Mouse (Mus musculus): ENCODE data around the gene Zscan12. TPM values are rescaled to one million over a fixed set of nuclear protein-coding genes. Genes with fewer than 3 reads are reported as not detected.
"Not testable (repeated sequence)": the region's sequence is repeated elsewhere in the genome, so short reads cannot be mapped to it uniquely, and the experiment has no call there.

The Zscan12 gene
- polyA plus RNA-seq, 1 experiment from 2014 or later, result 20.7 TPM

DNA sequence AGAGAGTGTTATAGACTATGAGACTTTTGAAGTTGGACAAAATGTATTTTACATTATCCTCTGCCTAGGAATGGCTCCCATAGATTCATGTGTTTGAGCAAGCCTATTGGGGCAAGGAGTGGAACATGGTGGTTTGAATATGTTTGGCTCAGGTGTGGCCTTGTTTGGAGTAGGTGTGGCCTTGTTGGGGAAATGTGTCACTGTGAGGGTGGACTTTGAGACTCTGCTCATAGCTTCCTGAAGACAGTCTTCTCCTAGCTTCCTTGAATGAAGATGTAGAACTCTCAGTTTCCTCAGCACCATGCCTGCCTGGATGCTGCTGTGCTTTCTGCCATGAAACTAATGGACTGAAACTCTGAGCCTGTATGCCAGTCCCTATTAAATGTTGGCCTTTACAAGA, 12.0 kb upstream of the Zscan12 start:
- Histone ChIP-seq H3K36me3 (no peaks in the 10 kb centered on the region), H3K9me3 (no peaks in the 10 kb centered on the region), H3K9ac (replicated peaks) (no peak overlapping the region), H3K27ac (replicated peaks) (no peak overlapping the region), H3K4me2 (replicated peaks) (no peak overlapping the region), H3K27me3 (no peaks in the 10 kb centered on the region), H3K4me3 (no peak overlapping the region), H3K4me1 (no peaks in the 10 kb centered on the region)
- no peak for ATAC-seq (ENCODE audit: low FRiP score, low read depth)

DNA sequence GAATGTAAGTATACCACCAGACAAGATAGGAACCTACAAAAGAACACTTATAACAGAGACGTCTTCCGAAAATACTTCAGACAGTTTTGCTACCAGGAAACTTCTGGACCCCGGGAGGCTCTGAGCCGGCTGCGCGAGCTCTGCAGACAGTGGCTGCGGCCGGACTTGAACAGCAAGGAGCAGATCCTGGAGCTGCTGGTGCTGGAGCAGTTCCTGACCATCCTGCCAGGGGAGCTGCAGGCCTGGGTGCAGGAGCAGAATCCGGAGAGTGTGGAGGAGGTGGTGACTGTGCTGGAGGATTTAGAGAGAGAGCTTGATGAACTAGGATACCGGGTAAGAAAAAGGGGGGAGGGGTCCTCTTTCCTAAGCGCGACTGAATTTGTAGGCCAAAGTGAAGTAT, 1.1 kb downstream of the Zscan12 start:
- Histone ChIP-seq H3K4me2 (replicated peaks) (peak overlapping the region; percentile 68), H3K4me3 (peak overlapping the region; percentile 78), H3K9me3 (no peaks in the 10 kb centered on the region), H3K27me3 (no peaks in the 10 kb centered on the region), H3K4me1 (peaks cover 22% of the 10 kb centered on the region), H3K9ac (replicated peaks) (peak overlapping the region; percentile 86; the same call in 1 of the 2 replicates), H3K36me3 (peaks cover 16% of the 10 kb centered on the region), H3K27ac (replicated peaks) (no peak overlapping the region)
- 61% methylated on average over 12 of the region's 12 CpGs for WGBS
- ATAC-seq (ENCODE audit: low FRiP score, low read depth), result no peak

GRCm38 (mm10) chr13:21366635-21367034, 4.0 kb downstream of the Zscan12 start:
- no peak overlapping the region for H3K27ac ChIP-seq (replicated peaks)
- 77% methylated on average over 6 of the region's 6 CpGs for WGBS
- no peak overlapping the region for H3K4me3 ChIP-seq
- peaks cover 45% of the 10 kb centered on the region for H3K36me3 ChIP-seq
- H3K9ac ChIP-seq (replicated peaks), result no peak overlapping the region
- H3K9me3 ChIP-seq, result no peaks in the 10 kb centered on the region
- H3K4me1 ChIP-seq, result peaks cover 22% of the 10 kb centered on the region
- H3K27me3 ChIP-seq, result no peaks in the 10 kb centered on the region
- no peak overlapping the region for H3K4me2 ChIP-seq (replicated peaks)
- ATAC-seq (ENCODE audit: low FRiP score, low read depth), result no peak

GRCm38 (mm10) chr13:21372700-21373099, 10.1 kb downstream of the Zscan12 start:
- Histone ChIP-seq H3K4me1 (no peaks in the 10 kb centered on the region), H3K9me3 (no peaks in the 10 kb centered on the region), H3K9ac (replicated peaks) (no peak overlapping the region), H3K27ac (replicated peaks) (no peak overlapping the region), H3K4me2 (replicated peaks) (no peak overlapping the region), H3K27me3 (no peaks in the 10 kb centered on the region), H3K36me3 (peaks cover 44% of the 10 kb centered on the region), H3K4me3 (no peak overlapping the region)
- 90% methylated on average over 2 of the region's 2 CpGs for WGBS
- ATAC-seq (ENCODE audit: low FRiP score, low read depth), result no peak

GRCm38 (mm10) chr13:21377773-21378172, 15.2 kb downstream of the Zscan12 start:
- H3K27me3 ChIP-seq, result no peaks in the 10 kb centered on the region
- no peak overlapping the region for H3K4me2 ChIP-seq (replicated peaks)
- peaks cover 3% of the 10 kb centered on the region; the same call in 1 of the 2 replicates for H3K36me3 ChIP-seq
- no peaks in the 10 kb centered on the region for H3K4me1 ChIP-seq
- H3K9me3 ChIP-seq, result no peaks in the 10 kb centered on the region
- 81% methylated on average over 2 of the region's 2 CpGs for WGBS
- H3K9ac ChIP-seq (replicated peaks), result no peak overlapping the region
- no peak overlapping the region for H3K4me3 ChIP-seq
- no peak overlapping the region for H3K27ac ChIP-seq (replicated peaks)
- no peak for ATAC-seq (ENCODE audit: low FRiP score, low read depth)

DNA sequence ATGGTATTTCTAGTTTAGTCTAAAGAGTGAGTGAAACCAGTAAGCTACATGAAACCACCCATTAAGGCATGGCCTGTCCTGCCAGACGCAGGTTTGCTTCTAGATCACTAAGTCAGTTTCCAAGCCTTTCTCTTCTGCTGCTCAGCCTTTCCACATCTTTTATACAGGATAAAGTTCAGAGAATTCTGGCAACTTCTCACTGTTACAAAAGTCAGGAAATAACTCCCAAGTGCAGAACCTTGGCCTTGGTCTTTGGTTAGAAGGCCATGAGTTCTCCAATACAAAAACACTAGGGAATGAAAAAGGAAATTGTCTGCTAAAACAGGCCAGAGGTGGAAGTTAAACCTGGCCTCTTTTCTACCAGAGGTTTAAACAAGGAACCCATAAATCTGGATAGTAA, 32.6 kb downstream of the Zscan12 start:
- Histone ChIP-seq H3K27me3 (no peaks in the 10 kb centered on the region), H3K4me2 (replicated peaks) (no peak overlapping the region), H3K9me3 (no peaks in the 10 kb centered on the region), H3K27ac (replicated peaks) (no peak overlapping the region), H3K4me3 (no peak overlapping the region), H3K36me3 (peaks cover 80% of the 10 kb centered on the region), H3K4me1 (no peaks in the 10 kb centered on the region; the same call in 1 of the 2 replicates), H3K9ac (replicated peaks) (no peak overlapping the region)
- ATAC-seq (ENCODE audit: low FRiP score, low read depth), result no peak
- WGBS, result 89% methylated on average over 1 of the region's 1 CpGs

DNA sequence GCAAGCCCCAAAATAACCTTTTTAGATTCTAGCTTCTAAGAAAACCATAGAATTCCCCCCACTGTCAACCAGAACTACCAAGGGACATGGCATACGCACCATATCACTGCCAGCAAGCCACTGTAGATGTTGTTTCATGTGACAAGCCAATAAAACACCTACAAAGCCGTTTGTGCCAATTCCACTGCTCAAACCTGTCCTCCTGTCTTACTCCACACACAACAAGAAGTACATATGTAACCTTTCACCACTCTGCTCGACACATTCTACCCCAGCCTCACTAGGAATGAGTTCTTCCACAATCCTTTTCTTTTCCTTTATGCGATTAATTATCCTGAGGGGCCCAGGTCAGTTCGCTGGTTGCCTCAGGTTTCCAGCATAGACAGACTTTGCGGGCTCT, 33.0 kb downstream of the Zscan12 start:
- Histone ChIP-seq H3K27ac (replicated peaks) (no peak overlapping the region), H3K36me3 (peaks cover 78% of the 10 kb centered on the region), H3K27me3 (no peaks in the 10 kb centered on the region), H3K9ac (replicated peaks) (no peak overlapping the region), H3K4me3 (no peak overlapping the region), H3K4me2 (replicated peaks) (no peak overlapping the region), H3K9me3 (no peaks in the 10 kb centered on the region), H3K4me1 (no peaks in the 10 kb centered on the region; the same call in 1 of the 2 replicates)
- no peak for ATAC-seq (ENCODE audit: low FRiP score, low read depth)
- 95% methylated on average over 6 of the region's 6 CpGs for WGBS

- not testable (repeated sequence) for H3K9me3 ChIP-seq; H3K4me2 ChIP-seq (replicated peaks); H3K4me1 ChIP-seq; H3K4me3 ChIP-seq; H3K9ac ChIP-seq (replicated peaks); H3K27me3 ChIP-seq; H3K27ac ChIP-seq (replicated peaks)
- H3K36me3 ChIP-seq, result peaks cover 74% of the 10 kb centered on the region
- WGBS, result 84% methylated on average over 16 of the region's 18 CpGs
- ATAC-seq (ENCODE audit: low FRiP score, low read depth), result 0 out of 2 replicates have a peak, but pooled peaks have one; percentile 44
Measured at GRCm38 (mm10) chr13:21396048-21396447, 33.4 kb downstream of the Zscan12 start.

DNA sequence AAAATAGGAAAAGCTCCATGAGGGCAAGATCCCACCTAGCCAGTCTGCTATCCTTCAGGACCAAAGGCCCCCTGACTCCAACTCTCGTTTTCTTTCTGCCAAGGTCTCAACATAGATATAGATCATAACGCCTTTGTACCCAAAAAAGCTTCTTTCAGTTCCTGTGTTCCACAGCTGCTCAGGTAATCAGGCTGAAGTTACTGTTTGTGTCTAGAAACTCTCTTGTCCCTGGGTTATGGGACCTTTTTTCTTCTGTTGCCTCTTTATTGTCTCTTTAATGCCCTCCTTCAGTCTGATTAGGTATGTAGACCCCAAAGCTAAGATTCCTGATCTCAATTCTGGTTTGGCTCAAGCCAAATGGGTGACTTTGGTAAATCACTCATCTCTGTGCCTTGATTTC, 34.9 kb downstream of the Zscan12 start:
- Histone ChIP-seq H3K9me3 (no peaks in the 10 kb centered on the region), H3K9ac (replicated peaks) (no peak overlapping the region), H3K4me2 (replicated peaks) (no peak overlapping the region), H3K27ac (replicated peaks) (no peak overlapping the region), H3K27me3 (no peaks in the 10 kb centered on the region), H3K36me3 (peaks cover 60% of the 10 kb centered on the region), H3K4me1 (peaks cover 9% of the 10 kb centered on the region), H3K4me3 (no peak overlapping the region)
- no peak for ATAC-seq (ENCODE audit: low FRiP score, low read depth)
- WGBS, result 93% methylated on average over 2 of the region's 2 CpGs

- H3K27me3 ChIP-seq, result no peaks in the 10 kb centered on the region
- no peak for ATAC-seq (ENCODE audit: low FRiP score, low read depth)
- H3K4me1 ChIP-seq, result peaks cover 9% of the 10 kb centered on the region
- H3K4me3 ChIP-seq, result peak overlapping the region; percentile 87
- WGBS, result 80% methylated on average over 3 of the region's 3 CpGs
- no peak overlapping the region for H3K27ac ChIP-seq (replicated peaks)
- H3K36me3 ChIP-seq, result peaks cover 25% of the 10 kb centered on the region
- no peaks in the 10 kb centered on the region for H3K9me3 ChIP-seq
- H3K4me2 ChIP-seq (replicated peaks), result peak overlapping the region; percentile 85
- peak overlapping the region; percentile 83; the same call in 1 of the 2 replicates for H3K9ac ChIP-seq (replicated peaks)
Measured at GRCm38 (mm10) chr13:21401166-21401565, 38.5 kb downstream of the Zscan12 start.

DNA sequence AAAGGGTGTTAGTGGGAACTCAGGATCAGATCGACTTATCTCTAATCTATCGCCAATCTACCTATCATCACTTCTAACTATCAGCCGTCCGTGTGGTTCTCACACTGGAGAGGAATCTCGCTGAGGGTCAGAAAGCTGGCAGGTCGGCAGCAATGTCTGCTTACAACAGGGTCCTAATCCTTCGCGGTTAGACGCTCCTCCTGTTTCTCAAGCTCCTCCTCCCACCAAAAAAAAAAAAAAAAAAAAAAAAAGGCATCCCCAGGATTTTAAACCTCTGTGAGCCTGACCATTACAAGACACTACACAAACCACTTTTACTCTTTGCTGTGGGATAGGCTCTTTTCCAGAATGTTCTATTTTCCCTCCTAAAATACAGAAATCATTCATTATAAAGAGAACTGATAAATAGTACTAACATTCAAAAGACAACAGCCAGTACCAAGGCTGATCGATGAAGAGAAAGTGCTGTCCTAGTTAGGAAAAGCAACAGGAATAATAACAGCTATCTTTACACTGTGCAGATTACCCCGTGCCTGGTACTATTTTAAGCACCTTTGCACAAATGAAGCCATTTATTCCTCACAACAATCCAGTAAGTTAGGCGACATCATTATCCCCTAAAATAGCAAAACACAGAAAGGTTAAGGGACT, 39.1 kb downstream of the Zscan12 start:
- ATAC-seq (ENCODE audit: low FRiP score, low read depth), result peak; percentile 35
- H3K4me2 ChIP-seq (replicated peaks), result peak overlapping the region; percentile 85
- no peaks in the 10 kb centered on the region for H3K9me3 ChIP-seq
- H3K27me3 ChIP-seq, result no peaks in the 10 kb centered on the region
- H3K9ac ChIP-seq (replicated peaks), result peak overlapping the region; percentile 83
- 0 out of 2 replicates have a peak overlapping the region, but pooled peaks have one; percentile 49 for H3K27ac ChIP-seq (replicated peaks)
- peaks cover 9% of the 10 kb centered on the region for H3K4me1 ChIP-seq
- 17% methylated on average over 12 of the region's 12 CpGs for WGBS
- H3K4me3 ChIP-seq, result peak overlapping the region; percentile 87
- peaks cover 19% of the 10 kb centered on the region for H3K36me3 ChIP-seq

GRCm38 (mm10) chr13:21402287-21402846, 39.7 kb downstream of the Zscan12 start, which contains the start of gene Zkscan3:
Zkscan3 (minus strand) TSS chr13:21402755.
- peaks cover 16% of the 10 kb centered on the region for H3K36me3 ChIP-seq
- WGBS, result under 1% methylated on average over 35 of the region's 35 CpGs
- H3K4me1 ChIP-seq, result peaks cover 9% of the 10 kb centered on the region
- peak within 1 kb of the TSS; percentile 83 for H3K9ac ChIP-seq (replicated peaks)
- peak; percentile 95 for ATAC-seq (ENCODE audit: low FRiP score, low read depth)
- peak within 1 kb of the TSS; percentile 49; the same call in 1 of the 2 replicates for H3K27ac ChIP-seq (replicated peaks)
- H3K4me2 ChIP-seq (replicated peaks), result peak within 1 kb of the TSS; percentile 85
- H3K9me3 ChIP-seq, result no peaks in the 10 kb centered on the region
- peak within 1 kb of the TSS; percentile 87 for H3K4me3 ChIP-seq
- peaks cover 4% of the 10 kb centered on the region; the same call in 1 of the 2 replicates for H3K27me3 ChIP-seq
